Mouse (Mus musculus) ES-E14 (cell line): ENCODE measurements at regions not wholly inside any gene's neighbourhood (a gene's known extent, or its start where the extent isn't known, plus 50 kb on each side); places are given as distances from the start of the nearest gene placed in this dataset.

ENCODE experiments used
- CHD2 ChIP-seq: IDR thresholded peaks from 2 replicates; pipeline ENCODE4 v1.6.1; 2014; ENCODE audit warnings: mild to moderate bottlenecking, low read depth, low read length, inconsistent platforms
- HCFC1 ChIP-seq: IDR thresholded peaks from 2 replicates; pipeline ENCODE4 v1.6.1; 2012; ENCODE audit warnings: low read length, inconsistent platforms, borderline replicate concordance; ENCODE audit not compliant: insufficient read depth
- MAFK ChIP-seq: IDR thresholded peaks from 2 replicates; pipeline ENCODE4 v1.6.1; 2014; ENCODE audit warnings: mild to moderate bottlenecking, low read depth, low read length, inconsistent platforms; ENCODE audit not compliant: insufficient read depth
- ZC3H11A ChIP-seq: IDR thresholded peaks from 2 replicates; pipeline ENCODE4 v1.6.1; 2012; ENCODE audit warnings: low read depth, mild to moderate bottlenecking, inconsistent platforms, low read length, borderline replicate concordance
- ZNF384 ChIP-seq: IDR thresholded peaks from 2 replicates; pipeline ENCODE4 v1.6.1; 2012; ENCODE audit warnings: low read depth, low read length, inconsistent platforms

GRCm38 (mm10) chr13:101026043-101026442, 192.8 kb upstream of the Slc30a5 start:
- TF ChIP-seq MAFK = no peak
- no peak for TF ChIP-seq CHD2
- no peak for TF ChIP-seq ZC3H11A
- no peak for TF ChIP-seq HCFC1
- no peak for TF ChIP-seq ZNF384
